Mouse (Mus musculus): ENCODE results near the gene Ccnh.

- TF ChIP-seq POLR2A (IDR thresholded peaks at IDR 0.05; ENCODE audit: control insufficient read depth, low read depth, low read length) (no peak), CTCF (IDR thresholded peaks at IDR 0.05; ENCODE audit: control insufficient read depth, insufficient read depth, insufficient replicate concordance, low read depth, low read length) (no peak)
Measured at GRCm38 (mm10) chr13:85208656-85209055, 19.4 kb downstream of the Ccnh start.
